Mouse (Mus musculus) midbrain, embryonic 11.5 days (tissue): ENCODE results near the gene Pdcd1lg2. TPM values are rescaled to one million over a fixed set of nuclear protein-coding genes. Genes with fewer than 3 reads are reported as not detected.

Experiments
- ATAC-seq: fragments of 200-750 bp; cut with Nextera tagmentation; 2 replicates; pipeline ENCODE4 v1.8.0; 2017; ENCODE audit warnings: moderate TSS enrichment, moderate library complexity; ENCODE audit not compliant: low FRiP score
- DNase-seq: peaks from one replicate; pipeline ENCODE4 v3.0.0; 2015; ENCODE audit warnings: low spot score; ENCODE audit errors: missing footprints
- H3K27ac ChIP-seq: fragments of 300-500 bp; sonication (generic); 2 replicates; pipeline ENCODE4 v1.5.1; 2014; ENCODE audit warnings: low read depth, low read length
- H3K27me3 ChIP-seq: fragments of 300-500 bp; sonication (generic); 2 replicates; pipeline ENCODE4 v1.6.1; 2014; ENCODE audit warnings: mild to moderate bottlenecking, low read length, moderate library complexity, mixed read lengths; ENCODE audit not compliant: control insufficient read depth, insufficient read depth
- H3K36me3 ChIP-seq: fragments of 300-500 bp; sonication (generic); 2 replicates; pipeline ENCODE4 v1.6.1; 2014; ENCODE audit warnings: mild to moderate bottlenecking, low read length, moderate library complexity, mixed read lengths; ENCODE audit not compliant: control insufficient read depth, insufficient read depth
- H3K4me1 ChIP-seq: fragments of 300-500 bp; sonication (generic); 2 replicates; pipeline ENCODE4 v1.6.1; 2014; ENCODE audit warnings: low read length; ENCODE audit not compliant: control insufficient read depth, insufficient read depth
- H3K4me2 ChIP-seq: fragments of 300-500 bp; sonication (generic); 2 replicates; pipeline ENCODE4 v1.6.1; 2014; ENCODE audit warnings: mild to moderate bottlenecking, moderate library complexity
- H3K4me3 ChIP-seq: fragments of 300-500 bp; sonication (generic); 2 replicates; pipeline ENCODE4 v1.5.1; 2014; ENCODE audit warnings: low read depth, low read length
- H3K9ac ChIP-seq: fragments of 300-500 bp; sonication (generic); 2 replicates; pipeline ENCODE4 v1.6.1; 2014; ENCODE audit warnings: low read length
- H3K9me3 ChIP-seq: fragments of 300-500 bp; sonication (generic); 2 replicates; pipeline ENCODE4 v1.6.1; 2016; ENCODE audit warnings: low read length; ENCODE audit not compliant: control insufficient read depth
- WGBS: fragments of 180-500 bp; shearing (Covaris S2); extraction: QIAGEN DNeasy Blood & Tissue Kit; methylation state at CpG from one replicate; pipeline ENCODE4 v1.1.7; 2014; 5-methylcytosine and 5-hydroxymethylcytosine counted together
- polyA plus RNA-seq: library from polyadenylated mRNA; unstranded; fragments of >200 nt; fragmentation: Nextera tagmentation; extraction: Ambion mirVana; gene quantifications from 2 replicates; pipeline ENCODE4 v1.2.1, GENCODE M21; 2014

Gene Pdcd1lg2
- polyA plus RNA-seq, 1 experiment from 2014 or later: not detected

- Histone ChIP-seq H3K27ac (no peak overlapping the region), H3K4me3 (no peak overlapping the region), H3K36me3 (no peaks in the 10 kb centered on the region), H3K27me3 (no peaks in the 10 kb centered on the region), H3K9me3 (no peaks in the 10 kb centered on the region; the same call in 1 of the 2 replicates), H3K4me2 (no peak overlapping the region), H3K4me1 (no peaks in the 10 kb centered on the region), H3K9ac (no peak overlapping the region)
- DNase-seq: peak; percentile 54
- 91% methylated on average over 3 of the region's 3 CpGs for WGBS
- ATAC-seq: no peak
Observed at GRCm38 (mm10) chr19:29514130-29514529, 103.4 kb downstream of the Pdcd1lg2 start.

- Histone ChIP-seq H3K9me3 (no peaks in the 10 kb centered on the region; the same call in 1 of the 2 replicates), H3K36me3 (no peaks in the 10 kb centered on the region), H3K4me2 (no peak overlapping the region), H3K27me3 (no peaks in the 10 kb centered on the region), H3K4me1 (no peaks in the 10 kb centered on the region), H3K4me3 (no peak overlapping the region), H3K27ac (no peak overlapping the region), H3K9ac (no peak overlapping the region)
- WGBS: 96% methylated on average over 3 of the region's 3 CpGs
- no peak for ATAC-seq
- peak; percentile 59 for DNase-seq
Observed at GRCm38 (mm10) chr19:29515386-29515785, 104.7 kb downstream of the Pdcd1lg2 start.

GRCm38 (mm10) chr19:29515991-29516390, 105.3 kb downstream of the Pdcd1lg2 start:
- ATAC-seq (no peak), DNase-seq (peak; percentile 35)
- Histone ChIP-seq H3K4me2 (no peak overlapping the region), H3K27me3 (no peaks in the 10 kb centered on the region), H3K4me1 (no peaks in the 10 kb centered on the region), H3K9ac (no peak overlapping the region), H3K36me3 (no peaks in the 10 kb centered on the region), H3K4me3 (no peak overlapping the region), H3K27ac (no peak overlapping the region), H3K9me3 (no peaks in the 10 kb centered on the region; the same call in 1 of the 2 replicates)
- WGBS: 73% methylated on average over 10 of the region's 10 CpGs

- H3K27ac ChIP-seq: no peak overlapping the region
- no peaks in the 10 kb centered on the region; the same call in 1 of the 2 replicates for H3K4me1 ChIP-seq
- no peak overlapping the region for H3K9ac ChIP-seq
- H3K9me3 ChIP-seq: no peaks in the 10 kb centered on the region; the same call in 1 of the 2 replicates
- ATAC-seq (no peak), DNase-seq (peak; percentile 68)
- no peak overlapping the region for H3K4me2 ChIP-seq
- WGBS: 94% methylated on average over 7 of the region's 7 CpGs
- H3K4me3 ChIP-seq: no peak overlapping the region
- H3K27me3 ChIP-seq: no peaks in the 10 kb centered on the region
- H3K36me3 ChIP-seq: no peaks in the 10 kb centered on the region
Observed at GRCm38 (mm10) chr19:29518409-29518808, 107.7 kb downstream of the Pdcd1lg2 start.

- Histone ChIP-seq H3K27me3 (no peaks in the 10 kb centered on the region), H3K4me2 (no peak overlapping the region), H3K9ac (no peak overlapping the region), H3K4me3 (no peak overlapping the region), H3K4me1 (peaks cover 4% of the 10 kb centered on the region; the same call in 1 of the 2 replicates), H3K9me3 (no peaks in the 10 kb centered on the region; the same call in 1 of the 2 replicates), H3K36me3 (no peaks in the 10 kb centered on the region), H3K27ac (no peak overlapping the region)
- ATAC-seq (no peak), DNase-seq (no peak)
- WGBS: 85% methylated on average over 4 of the region's 4 CpGs
Observed at GRCm38 (mm10) chr19:29518922-29519321, 108.2 kb downstream of the Pdcd1lg2 start.

Other genes starting within 250 kb of the Pdcd1lg2 start
- gene Jak2, start 159.1 kb upstream of the Pdcd1lg2 start, polyA plus RNA-seq: 12.8 and 13.4 TPM in 2 replicates
- gene Insl6, start 85.6 kb upstream of the Pdcd1lg2 start, polyA plus RNA-seq: 6.3 and 8.0 TPM in 2 replicates
- 0.77 and 0.82 TPM in 2 replicates for gene Rln1, start 76.2 kb upstream of the Pdcd1lg2 start, polyA plus RNA-seq
- gene Plgrkt, start 43.5 kb upstream of the Pdcd1lg2 start, polyA plus RNA-seq: 60.4 and 68.1 TPM in 2 replicates
- gene Cd274, start 43.5 kb upstream of the Pdcd1lg2 start, polyA plus RNA-seq: 0.34 and 0.77 TPM in 2 replicates
- 10.8 and 11.8 TPM in 2 replicates for gene Ric1, start 111.4 kb downstream of the Pdcd1lg2 start, polyA plus RNA-seq
- gene Ermp1, start 237.5 kb downstream of the Pdcd1lg2 start, polyA plus RNA-seq: 12.9 and 13.6 TPM in 2 replicates